ENCODE assay signal across 9 mouse cellular contexts in genomic region chr14:24793375-24794285, GRCm38 (mm10).
DNase-seq lines count a peak whose midpoint lies in the region; ATAC-seq and TF ChIP-seq lines count a peak whose summit lies in the region.
"Had no signal": no experiment of that assay in that cellular context is flagged by ENCODE, and none has a peak within 500 bp of the region (broad histone marks: within the 10 kb centered on the region; RNA-seq: fewer than 3 reads in every experiment).

No protein-coding gene starts in this region.

- peaks cover 2% of the 10 kb centered on the region for H3K4me1 ChIP-seq in heart, adult 2 months (ENCODE audit: control insufficient read depth, insufficient read depth, low read length)
- H3K4me1 ChIP-seq in heart, embryonic 12.5 days (replicated peaks), result peaks cover 6% of the 10 kb centered on the region; the same call in 1 of the 2 replicates
- peaks cover 16% of the 10 kb centered on the region for H3K4me1 ChIP-seq in embryonic facial prominence, embryonic 15.5 days
- 0 out of 2 replicates have a peak, but pooled peaks cover 6% of the 10 kb centered on the region for H3K4me1 ChIP-seq in hindbrain, embryonic 14.5 days (replicated peaks; ENCODE audit: control insufficient read depth, insufficient read depth, low read length)
- H3K4me1 ChIP-seq in neural tube, embryonic 15.5 days, result peaks cover 8% of the 10 kb centered on the region
- no peaks in the 10 kb centered on the region for H3K4me1 ChIP-seq in thymus, adult 2 months (replicated peaks; ENCODE audit: control insufficient read depth, insufficient read depth, low read length)
- H3K4me1 ChIP-seq: neural tube, embryonic 12.5 days had no signal

- in situ Hi-C loops in Patski (cut with MboI; ENCODE audit: low pct_unique_long_range_greater_than_20kb), result no loop called here

- peak; percentile 73 to 80 for DNase-seq in heart, adult 2 months
- peak; percentile 54 for DNase-seq in Patski (ENCODE audit: low read depth, low spot score)
- DNase-seq in hindbrain, embryonic 14.5 days (ENCODE audit: low spot score), result no peak
- no peak for DNase-seq in thymus, postnatal 25 days
- no peak for DNase-seq in thymus, adult 2 months

- H3K27ac ChIP-seq in heart, adult 2 months, result peak overlapping the region; percentile 54
- H3K27ac ChIP-seq in heart, embryonic 12.5 days (ENCODE audit: poor library complexity, severe bottlenecking), result no peak overlapping the region
- H3K27ac ChIP-seq in embryonic facial prominence, embryonic 15.5 days (replicated peaks), result peak overlapping the region; percentile 87
- H3K27ac ChIP-seq in hindbrain, embryonic 14.5 days, result peak overlapping the region; percentile 45; the same call in 1 of the 2 replicates
- peak overlapping the region; percentile 42; the same call in 1 of the 2 replicates for H3K27ac ChIP-seq in neural tube, embryonic 15.5 days (replicated peaks)
- no peak overlapping the region for H3K27ac ChIP-seq in thymus, adult 2 months (ENCODE audit: control insufficient read depth, insufficient read depth, low read length)
- H3K27ac ChIP-seq: neural tube, embryonic 12.5 days had no signal

- no peak for TF ChIP-seq CTCF in heart, adult 2 months (IDR thresholded peaks at IDR 0.05)
- TF ChIP-seq CTCF in Patski (IDR thresholded peaks at IDR 0.05), result no peak
- TF ChIP-seq CTCF in thymus, adult 2 months (IDR thresholded peaks at IDR 0.05; ENCODE audit: borderline replicate concordance, control insufficient read depth, extremely low read depth, insufficient read depth, low read length, poor library complexity), result no peak

- no peak for TF ChIP-seq POLR2A in heart, adult 2 months (IDR thresholded peaks at IDR 0.05; ENCODE audit: insufficient read depth, low read depth, low read length)
- TF ChIP-seq POLR2A in thymus, adult 2 months (IDR thresholded peaks at IDR 0.05; ENCODE audit: control insufficient read depth, extremely low read depth, insufficient read depth, low read length, poor library complexity), result no peak

- H3K9me3 ChIP-seq in heart, embryonic 12.5 days (replicated peaks), result 0 out of 2 replicates have a peak, but pooled peaks cover 5% of the 10 kb centered on the region
- no peaks in the 10 kb centered on the region for H3K9me3 ChIP-seq in embryonic facial prominence, embryonic 15.5 days (replicated peaks)
- H3K9me3 ChIP-seq in hindbrain, embryonic 14.5 days (ENCODE audit: control insufficient read depth, low read length), result 0 out of 2 replicates have a peak, but pooled peaks cover 4% of the 10 kb centered on the region
- H3K9me3 ChIP-seq in neural tube, embryonic 15.5 days (replicated peaks), result no peaks in the 10 kb centered on the region
- H3K9me3 ChIP-seq: neural tube, embryonic 12.5 days had no signal

- H3K4me2 ChIP-seq in heart, embryonic 12.5 days, result no peak overlapping the region
- no peak overlapping the region for H3K4me2 ChIP-seq in embryonic facial prominence, embryonic 15.5 days (replicated peaks)
- no peak overlapping the region for H3K4me2 ChIP-seq in hindbrain, embryonic 14.5 days (replicated peaks)
- H3K4me2 ChIP-seq in neural tube, embryonic 15.5 days, result no peak overlapping the region
- H3K4me2 ChIP-seq: neural tube, embryonic 12.5 days had no signal

- no peak overlapping the region for H3K9ac ChIP-seq in heart, adult 2 months (ENCODE audit: low read depth, low read length)
- H3K9ac ChIP-seq in heart, embryonic 12.5 days, result no peak overlapping the region
- H3K9ac ChIP-seq in embryonic facial prominence, embryonic 15.5 days, result no peak overlapping the region
- no peak overlapping the region for H3K9ac ChIP-seq in hindbrain, embryonic 14.5 days
- H3K9ac ChIP-seq in neural tube, embryonic 15.5 days (replicated peaks), result no peak overlapping the region
- H3K9ac ChIP-seq: neural tube, embryonic 12.5 days had no signal

- intact Hi-C loops in heart, adult 2 months (cut with DNase I), result no loop called here

- no peaks in the 10 kb centered on the region for H3K36me3 ChIP-seq in heart, adult 2 months (ENCODE audit: control insufficient read depth, insufficient read depth, low read length)
- no peaks in the 10 kb centered on the region for H3K36me3 ChIP-seq in heart, embryonic 12.5 days
- no peaks in the 10 kb centered on the region for H3K36me3 ChIP-seq in embryonic facial prominence, embryonic 15.5 days
- no peaks in the 10 kb centered on the region for H3K36me3 ChIP-seq in hindbrain, embryonic 14.5 days (replicated peaks; ENCODE audit: control insufficient read depth, insufficient read depth)
- H3K36me3 ChIP-seq in neural tube, embryonic 15.5 days, result no peaks in the 10 kb centered on the region
- no peaks in the 10 kb centered on the region for H3K36me3 ChIP-seq in thymus, adult 2 months (ENCODE audit: control insufficient read depth, insufficient read depth, low read length)
- H3K36me3 ChIP-seq: neural tube, embryonic 12.5 days had no signal

- POLR2A ChIA-PET in Patski (lab: Charles Lee), result interaction anchor here (0.5 kb wide), 1 partner anchor 668 kb away, joined by 3 read pairs; no protein-coding TSS in a partner anchor

- no peaks in the 10 kb centered on the region for H3K79me2 ChIP-seq in heart, adult 2 months (replicated peaks; ENCODE audit: control insufficient read depth, insufficient read depth, low read length)

- no peak for ATAC-seq in heart, embryonic 12.5 days (ENCODE audit: insufficient number of reproducible peaks, low FRiP score)
- ATAC-seq in Patski, result peak; percentile 84
- ATAC-seq in embryonic facial prominence, embryonic 15.5 days (ENCODE audit: insufficient number of reproducible peaks, low FRiP score, low TSS enrichment, low read depth), result peak; percentile 93
- ATAC-seq in hindbrain, embryonic 14.5 days (ENCODE audit: low FRiP score), result peak; percentile 14; the same call in 1 of the 2 replicates
- no peak for ATAC-seq in neural tube, embryonic 15.5 days (ENCODE audit: low FRiP score)

- no peaks in the 10 kb centered on the region for H3K27me3 ChIP-seq in heart, adult 2 months (ENCODE audit: control insufficient read depth, insufficient read depth, low read length)
- no peaks in the 10 kb centered on the region for H3K27me3 ChIP-seq in heart, embryonic 12.5 days (replicated peaks)
- no peaks in the 10 kb centered on the region for H3K27me3 ChIP-seq in Patski
- no peaks in the 10 kb centered on the region for H3K27me3 ChIP-seq in embryonic facial prominence, embryonic 15.5 days
- no peaks in the 10 kb centered on the region for H3K27me3 ChIP-seq in hindbrain, embryonic 14.5 days (ENCODE audit: control insufficient read depth, insufficient read depth, low read length)
- no peaks in the 10 kb centered on the region for H3K27me3 ChIP-seq in neural tube, embryonic 15.5 days (replicated peaks)
- H3K27me3 ChIP-seq in thymus, adult 2 months (ENCODE audit: control insufficient read depth, insufficient read depth, low read length), result no peaks in the 10 kb centered on the region
- H3K27me3 ChIP-seq: neural tube, embryonic 12.5 days had no signal

- peak; percentile 28; the same call in 1 of the 2 replicates for TF ChIP-seq EP300 in heart, adult 2 months (IDR thresholded peaks at IDR 0.05; ENCODE audit: insufficient read depth, low read depth, low read length)

- H3K4me3 ChIP-seq in heart, adult 2 months, result no peak overlapping the region
- H3K4me3 ChIP-seq in heart, embryonic 12.5 days, result no peak overlapping the region
- H3K4me3 ChIP-seq in embryonic facial prominence, embryonic 15.5 days (replicated peaks), result no peak overlapping the region
- H3K4me3 ChIP-seq in hindbrain, embryonic 14.5 days (replicated peaks; ENCODE audit: low read length), result no peak overlapping the region
- no peak overlapping the region for H3K4me3 ChIP-seq in neural tube, embryonic 15.5 days (replicated peaks)
- no peak overlapping the region for H3K4me3 ChIP-seq in thymus, adult 2 months (ENCODE audit: control insufficient read depth, insufficient read depth, low read length)
- H3K4me3 ChIP-seq: neural tube, embryonic 12.5 days had no signal

- WGBS in heart, adult 2 months, result 55% methylated on average over 10 of the region's 10 CpGs
- 49% methylated on average over 10 of the region's 10 CpGs for WGBS in heart, embryonic 12.5 days
- 28% methylated on average over 10 of the region's 10 CpGs for WGBS in embryonic facial prominence, embryonic 15.5 days
- WGBS in hindbrain, embryonic 14.5 days, result 48% methylated on average over 10 of the region's 10 CpGs
- WGBS in neural tube, embryonic 15.5 days, result 44% methylated on average over 10 of the region's 10 CpGs
- 92% methylated on average over 10 of the region's 10 CpGs for WGBS in thymus, adult 2 months

- CTCF ChIA-PET in Patski (lab: Charles Lee), result no interaction called here

Comparison
In these comparisons a context has a peak if more than half of its experiments do, and no peak if none do; other contexts are left out.
1. H3K27ac ChIP-seq: peak in heart, adult 2 months (single experiment), embryonic facial prominence, embryonic 15.5 days (single experiment), hindbrain, embryonic 14.5 days (single experiment) and neural tube, embryonic 15.5 days (single experiment); none in heart, embryonic 12.5 days (single experiment) and thymus, adult 2 months (single experiment).
2. DNase-seq: peak in heart, adult 2 months (2 of 2) and Patski (single experiment); none in hindbrain, embryonic 14.5 days (single experiment), thymus, postnatal 25 days (single experiment) and thymus, adult 2 months (single experiment).
3. ATAC-seq: peak in Patski (single experiment), embryonic facial prominence, embryonic 15.5 days (single experiment) and hindbrain, embryonic 14.5 days (single experiment); none in heart, embryonic 12.5 days (single experiment) and neural tube, embryonic 15.5 days (single experiment).